Comparison of ENCODE assay signal across 8 mouse cellular contexts in the genomic region with DNA sequence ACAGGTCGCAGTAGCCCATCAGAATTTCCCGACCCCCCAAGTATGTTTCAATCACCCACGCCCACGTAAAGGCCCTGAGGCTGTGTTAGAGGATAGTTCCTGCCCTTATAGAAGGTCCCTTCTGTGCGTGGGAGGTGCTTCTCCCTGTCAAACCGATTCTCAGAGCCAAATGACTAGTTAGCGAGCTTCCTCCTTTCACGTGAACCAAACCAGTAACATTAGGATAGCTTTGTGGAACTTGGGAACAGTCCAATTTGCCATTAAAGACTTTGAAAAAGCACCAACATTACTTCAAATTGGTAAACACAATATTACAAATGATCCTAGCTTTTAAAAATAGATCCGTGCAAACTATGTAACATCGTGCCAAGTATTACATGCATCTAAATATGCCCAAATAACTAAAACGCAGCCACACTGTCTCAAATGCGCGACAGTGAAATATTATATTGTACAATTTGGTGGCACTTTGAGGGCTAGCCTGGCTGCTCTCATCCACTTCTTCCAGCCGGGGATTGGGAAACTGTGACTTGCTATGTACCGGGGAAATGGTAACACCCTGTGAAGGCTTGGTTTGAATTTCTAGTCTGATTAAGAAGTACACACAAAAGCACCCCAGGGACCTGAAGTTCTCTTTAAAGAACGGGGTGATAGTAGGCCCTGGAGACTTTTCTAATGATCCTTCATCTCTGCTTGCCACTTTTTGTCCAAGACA. TPM values are rescaled to one million over a fixed set of nuclear protein-coding genes. Genes with fewer than 3 reads are reported as not detected.
DNase-seq lines count a peak whose midpoint lies in the region; ATAC-seq and TF ChIP-seq lines count a peak whose summit lies in the region.

No protein-coding gene starts in this region.

- WGBS in forebrain, postnatal 0 days, result 32% methylated on average over 16 of the region's 16 CpGs
- WGBS in liver, embryonic 11.5 days, result 45% methylated on average over 16 of the region's 16 CpGs
- 45% methylated on average over 16 of the region's 16 CpGs for WGBS in midbrain, postnatal 0 days

- H3K27ac ChIP-seq in forebrain, postnatal 0 days (ENCODE audit: low read depth, low read length), result no peak overlapping the region
- H3K27ac ChIP-seq in liver, embryonic 11.5 days (ENCODE audit: low read depth, low read length), result no peak overlapping the region
- H3K27ac ChIP-seq in midbrain, postnatal 0 days (ENCODE audit: low read depth, low read length), result no peak overlapping the region

- H3K36me3 ChIP-seq in erythroblast, embryonic 14.5 days (ENCODE audit: control insufficient read depth), result peaks cover 6% of the 10 kb centered on the region
- 0 out of 2 replicates have a peak, but pooled peaks cover 4% of the 10 kb centered on the region for H3K36me3 ChIP-seq in forebrain, postnatal 0 days (ENCODE audit: insufficient read depth)
- no peaks in the 10 kb centered on the region for H3K36me3 ChIP-seq in liver, embryonic 11.5 days (ENCODE audit: control insufficient read depth, insufficient read depth, low read length)
- peaks cover 2% of the 10 kb centered on the region; the same call in 1 of the 2 replicates for H3K36me3 ChIP-seq in midbrain, postnatal 0 days (ENCODE audit: insufficient read depth, low read length)

- peaks cover 39% of the 10 kb centered on the region for H3K27me3 ChIP-seq in erythroblast, embryonic 14.5 days (ENCODE audit: control insufficient read depth)
- peaks cover 8% of the 10 kb centered on the region for H3K27me3 ChIP-seq in forebrain, postnatal 0 days (ENCODE audit: insufficient read depth, low read length)
- H3K27me3 ChIP-seq in liver, embryonic 11.5 days (replicated peaks; ENCODE audit: control insufficient read depth, insufficient read depth, low read length), result peaks cover 18% of the 10 kb centered on the region
- no peaks in the 10 kb centered on the region; the same call in 1 of the 2 replicates for H3K27me3 ChIP-seq in midbrain, postnatal 0 days (ENCODE audit: insufficient read depth, low read length)

- peak; percentile 21 for DNase-seq in forebrain, postnatal 0 days
- DNase-seq in liver, embryonic 11.5 days (ENCODE audit: low spot score), result no peak
- DNase-seq in midbrain, postnatal 0 days (ENCODE audit: low spot score), result no peak
- no peak for DNase-seq in cerebellum, adult 9-10 months
- DNase-seq in urinary bladder, postnatal 25 days (ENCODE audit: low spot score), result no peak

- H3K4me1 ChIP-seq in erythroblast, embryonic 14.5 days (ENCODE audit: control insufficient read depth), result peaks cover 13% of the 10 kb centered on the region
- H3K4me1 ChIP-seq in forebrain, postnatal 0 days (ENCODE audit: insufficient read depth), result peaks cover 8% of the 10 kb centered on the region
- H3K4me1 ChIP-seq in liver, embryonic 11.5 days (replicated peaks; ENCODE audit: control insufficient read depth, insufficient read depth, low read length), result peaks cover 12% of the 10 kb centered on the region
- no peaks in the 10 kb centered on the region for H3K4me1 ChIP-seq in midbrain, postnatal 0 days (ENCODE audit: insufficient read depth, low read length)

- H3K4me3 ChIP-seq in erythroblast, embryonic 14.5 days (replicated peaks), result peak overlapping the region; percentile 48
- peak overlapping the region; percentile 34; the same call in 1 of the 2 replicates for H3K4me3 ChIP-seq in forebrain, postnatal 0 days (ENCODE audit: low read depth, low read length)
- peak overlapping the region; percentile 56 for H3K4me3 ChIP-seq in liver, embryonic 11.5 days (ENCODE audit: low read depth, low read length)
- peak overlapping the region; percentile 32; the same call in 1 of the 2 replicates for H3K4me3 ChIP-seq in midbrain, postnatal 0 days (ENCODE audit: low read depth, low read length)

- no peaks in the 10 kb centered on the region for H3K9me3 ChIP-seq in erythroblast, embryonic 14.5 days (ENCODE audit: control insufficient read depth, low read length)
- no peaks in the 10 kb centered on the region for H3K9me3 ChIP-seq in forebrain, postnatal 0 days (ENCODE audit: low read length)
- no peaks in the 10 kb centered on the region for H3K9me3 ChIP-seq in liver, embryonic 11.5 days (ENCODE audit: control insufficient read depth, low read length)
- H3K9me3 ChIP-seq in midbrain, postnatal 0 days (ENCODE audit: low read length), result no peaks in the 10 kb centered on the region

- TF ChIP-seq CTCF in forebrain, postnatal 0 days (IDR thresholded peaks at IDR 0.05; ENCODE audit: low read depth), result no peak
- TF ChIP-seq CTCF in midbrain, postnatal 0 days (IDR thresholded peaks at IDR 0.05), result no peak

- no peak for ATAC-seq in erythroblast, adult 5-6 weeks (replicated peaks; ENCODE audit: low FRiP score, poor library complexity, severe bottlenecking)
- no peak for ATAC-seq in forebrain, postnatal 0 days
- no peak for ATAC-seq in liver, embryonic 11.5 days (replicated peaks; ENCODE audit: low FRiP score)
- ATAC-seq in midbrain, postnatal 0 days (ENCODE audit: low FRiP score), result no peak
- ATAC-seq in inflammation-experienced regulatory T-cells, adult 6 months, result no peak

- no peak overlapping the region for H3K9ac ChIP-seq in forebrain, postnatal 0 days
- H3K9ac ChIP-seq in liver, embryonic 11.5 days (ENCODE audit: low read depth, low read length), result peak overlapping the region; percentile 52; the same call in 1 of the 2 replicates
- peak overlapping the region; percentile 42; the same call in 1 of the 2 replicates for H3K9ac ChIP-seq in midbrain, postnatal 0 days (replicated peaks; ENCODE audit: low read length, poor library complexity, severe bottlenecking)

- peak overlapping the region; percentile 68; the same call in 1 of the 2 replicates for H3K4me2 ChIP-seq in forebrain, postnatal 0 days (ENCODE audit: low read depth)
- H3K4me2 ChIP-seq in liver, embryonic 11.5 days, result peak overlapping the region; percentile 86
- peak overlapping the region; percentile 70; the same call in 1 of the 2 replicates for H3K4me2 ChIP-seq in midbrain, postnatal 0 days (ENCODE audit: low read depth, low read length, poor library complexity, severe bottlenecking)

RNA-seq across cellular contexts. Expression of a gene that starts 19.6 kb away (rescaled TPM):
- polyA plus RNA-seq in erythroblast, embryonic 14.5 days (2012), result 0.37 and 0.42 TPM in 2 replicates
- total RNA-seq in erythroblast, adult 5-6 weeks (2015; ENCODE audit: low replicate concordance), result 5.6 and 9.2 TPM in 2 replicates
- total RNA-seq in erythroblast, adult 5-6 weeks (2017; ENCODE audit: low replicate concordance), result 7.2 and 8.2 TPM in 2 replicates
- 35.0 and 39.6 TPM in 2 replicates for total RNA-seq in forebrain, postnatal 0 days (2014; rRNA removed)
- polyA plus RNA-seq in forebrain, postnatal 0 days (2015; fragmentation: Nextera tagmentation; extraction: Ambion mirVana), result 68.9 and 74.6 TPM in 2 replicates
- 35.3 and 37.6 TPM in 2 replicates for polyA plus RNA-seq in liver, embryonic 11.5 days (2014; fragmentation: Nextera tagmentation; extraction: Ambion mirVana)
- 37.6 and 45.1 TPM in 2 replicates for total RNA-seq in midbrain, postnatal 0 days (2014; rRNA removed)
- 79.0 and 79.5 TPM in 2 replicates for polyA plus RNA-seq in midbrain, postnatal 0 days (2015; fragmentation: Nextera tagmentation; extraction: Ambion mirVana)
- 10 to 100 TPM; 40.2 to 42.7 (median 41.7) TPM for polyA plus RNA-seq in inflammation-experienced regulatory T-cells, adult 6 months (2017; shearing (Covaris generic))

RNA-seq across cellular contexts. Expression of a gene that starts 35.4 kb away (rescaled TPM):
- not detected in 2 replicates for polyA plus RNA-seq in erythroblast, embryonic 14.5 days (2012)
- total RNA-seq in erythroblast, adult 5-6 weeks (2015; ENCODE audit: low replicate concordance), result not detected in 2 replicates
- total RNA-seq in erythroblast, adult 5-6 weeks (2017; ENCODE audit: low replicate concordance), result not detected in 2 replicates
- 0.23 TPM in 1 of 2 replicates, not detected in the other for total RNA-seq in forebrain, postnatal 0 days (2014; rRNA removed)
- not detected in 2 replicates for polyA plus RNA-seq in forebrain, postnatal 0 days (2015; fragmentation: Nextera tagmentation; extraction: Ambion mirVana)
- polyA plus RNA-seq in liver, embryonic 11.5 days (2014; fragmentation: Nextera tagmentation; extraction: Ambion mirVana), result not detected in 2 replicates
- not detected in 2 replicates for total RNA-seq in midbrain, postnatal 0 days (2014; rRNA removed)
- not detected in 2 replicates for polyA plus RNA-seq in midbrain, postnatal 0 days (2015; fragmentation: Nextera tagmentation; extraction: Ambion mirVana)
- not detected for polyA plus RNA-seq in inflammation-experienced regulatory T-cells, adult 6 months (2017; shearing (Covaris generic))

RNA-seq across cellular contexts. Expression of a gene that starts 45.9 kb away (rescaled TPM):
- 0.01 and 0.05 TPM in 2 replicates for polyA plus RNA-seq in erythroblast, embryonic 14.5 days (2012)
- total RNA-seq in erythroblast, adult 5-6 weeks (2015; ENCODE audit: low replicate concordance), result 15.9 and 16.3 TPM in 2 replicates
- 24.3 and 25.0 TPM in 2 replicates for total RNA-seq in erythroblast, adult 5-6 weeks (2017; ENCODE audit: low replicate concordance)
- 75.2 and 84.6 TPM in 2 replicates for total RNA-seq in forebrain, postnatal 0 days (2014; rRNA removed)
- polyA plus RNA-seq in forebrain, postnatal 0 days (2015; fragmentation: Nextera tagmentation; extraction: Ambion mirVana), result 38.3 and 53.6 TPM in 2 replicates
- 30.8 and 32.9 TPM in 2 replicates for polyA plus RNA-seq in liver, embryonic 11.5 days (2014; fragmentation: Nextera tagmentation; extraction: Ambion mirVana)
- total RNA-seq in midbrain, postnatal 0 days (2014; rRNA removed), result 65.9 and 69.9 TPM in 2 replicates
- polyA plus RNA-seq in midbrain, postnatal 0 days (2015; fragmentation: Nextera tagmentation; extraction: Ambion mirVana), result 37.3 and 43.7 TPM in 2 replicates
- polyA plus RNA-seq in inflammation-experienced regulatory T-cells, adult 6 months (2017; shearing (Covaris generic)), result 10 to 100 TPM in 2 of 3 experiments, 1 to 10 TPM in 1; 6.4 to 19.8 (median 16.5) TPM

RNA-seq across cellular contexts. Expression of a gene that starts 58.7 kb away (rescaled TPM):
- polyA plus RNA-seq in erythroblast, embryonic 14.5 days (2012), result 0.63 and 1.1 TPM in 2 replicates
- 226 and 242 TPM in 2 replicates for total RNA-seq in erythroblast, adult 5-6 weeks (2015; ENCODE audit: low replicate concordance)
- total RNA-seq in erythroblast, adult 5-6 weeks (2017; ENCODE audit: low replicate concordance), result 369 and 410 TPM in 2 replicates
- total RNA-seq in forebrain, postnatal 0 days (2014; rRNA removed), result 33.5 and 40.0 TPM in 2 replicates
- 26.2 and 33.6 TPM in 2 replicates for polyA plus RNA-seq in forebrain, postnatal 0 days (2015; fragmentation: Nextera tagmentation; extraction: Ambion mirVana)
- 44.5 and 46.0 TPM in 2 replicates for polyA plus RNA-seq in liver, embryonic 11.5 days (2014; fragmentation: Nextera tagmentation; extraction: Ambion mirVana)
- total RNA-seq in midbrain, postnatal 0 days (2014; rRNA removed), result 26.4 and 42.7 TPM in 2 replicates
- 33.9 and 35.3 TPM in 2 replicates for polyA plus RNA-seq in midbrain, postnatal 0 days (2015; fragmentation: Nextera tagmentation; extraction: Ambion mirVana)
- 10 to 100 TPM in 2 of 3 experiments, 1 to 10 TPM in 1; 8.7 to 15.5 (median 12.7) TPM for polyA plus RNA-seq in inflammation-experienced regulatory T-cells, adult 6 months (2017; shearing (Covaris generic))

Comparison
In these comparisons a context has a peak if more than half of its experiments do, and no peak if none do; other contexts are left out.
1. RNA of a gene that starts 19.6 kb away (polyA plus RNA-seq): 79.0 to 79.5 TPM in midbrain, postnatal 0 days, 68.9 to 74.6 TPM in forebrain, postnatal 0 days, 40.2 to 42.7 TPM in inflammation-experienced regulatory T-cells, adult 6 months and 35.3 to 37.6 TPM in liver, embryonic 11.5 days; 0.37 to 0.42 TPM in erythroblast, embryonic 14.5 days; every median in the first group is over 10 times any median in the second.
2. Peak in every context shown above with its lines, with median percentiles within 50 percentile points of each other: H3K4me3 ChIP-seq and H3K4me2 ChIP-seq.